Mouse (Mus musculus): ENCODE data around the gene Acbd4.

Gene Acbd4

DNA sequence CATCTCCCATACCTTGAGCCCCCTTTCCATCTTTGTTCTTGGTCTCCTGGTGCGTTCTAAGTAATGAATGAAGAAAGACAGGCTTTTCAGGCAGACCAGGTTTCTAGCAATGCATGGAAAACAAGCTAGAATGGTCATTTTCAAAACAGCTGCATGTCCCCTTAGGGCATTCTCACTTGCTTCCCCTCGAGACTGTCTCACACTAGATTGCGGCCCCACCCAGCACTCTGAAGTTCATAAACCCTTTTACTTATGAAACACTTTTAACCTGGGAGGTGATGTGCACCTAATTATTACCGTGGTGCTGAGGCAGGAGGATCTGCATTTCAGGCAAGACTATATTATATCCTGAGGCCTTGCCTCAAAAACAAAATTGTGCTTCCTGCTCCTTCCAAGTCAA is 12.3 kb downstream of the Acbd4 start:
- DNase-seq (ENCODE audit: low read depth, low spot score), result no peak

DNA sequence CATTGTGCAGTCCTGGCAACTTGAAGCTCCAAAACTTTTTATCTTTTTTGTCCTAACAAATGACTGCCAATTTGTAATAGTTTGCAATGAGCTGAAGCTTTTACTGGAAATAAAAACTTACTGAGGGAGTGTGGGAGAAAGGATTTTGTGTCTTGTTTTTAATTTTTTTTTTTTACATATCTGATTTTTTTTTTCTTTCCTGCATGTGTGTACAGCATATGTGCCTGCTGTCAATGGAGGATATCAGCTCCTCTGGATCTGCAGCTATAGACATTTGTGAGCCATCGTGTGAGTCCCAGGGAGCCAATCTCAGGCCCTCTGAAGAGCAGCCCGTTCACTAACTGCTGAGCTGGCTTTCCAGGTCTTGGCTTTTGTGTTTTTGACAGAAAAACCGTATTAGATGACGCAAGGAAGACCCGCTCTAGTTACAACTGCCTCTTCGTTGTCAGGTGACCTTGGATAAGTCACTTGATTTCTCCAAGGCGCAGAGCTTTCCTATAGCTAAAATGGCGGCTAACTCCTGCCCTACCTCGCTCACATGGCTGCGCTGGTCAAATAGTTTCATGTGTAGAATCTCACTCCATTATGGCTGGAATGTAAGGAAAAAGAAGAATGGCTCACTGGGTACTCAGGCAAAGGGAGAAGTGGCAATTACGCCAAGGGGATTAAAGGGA is 12.9 kb downstream of the Acbd4 start:
- peak; percentile 89 for DNase-seq (ENCODE audit: low read depth, low spot score)

DNA sequence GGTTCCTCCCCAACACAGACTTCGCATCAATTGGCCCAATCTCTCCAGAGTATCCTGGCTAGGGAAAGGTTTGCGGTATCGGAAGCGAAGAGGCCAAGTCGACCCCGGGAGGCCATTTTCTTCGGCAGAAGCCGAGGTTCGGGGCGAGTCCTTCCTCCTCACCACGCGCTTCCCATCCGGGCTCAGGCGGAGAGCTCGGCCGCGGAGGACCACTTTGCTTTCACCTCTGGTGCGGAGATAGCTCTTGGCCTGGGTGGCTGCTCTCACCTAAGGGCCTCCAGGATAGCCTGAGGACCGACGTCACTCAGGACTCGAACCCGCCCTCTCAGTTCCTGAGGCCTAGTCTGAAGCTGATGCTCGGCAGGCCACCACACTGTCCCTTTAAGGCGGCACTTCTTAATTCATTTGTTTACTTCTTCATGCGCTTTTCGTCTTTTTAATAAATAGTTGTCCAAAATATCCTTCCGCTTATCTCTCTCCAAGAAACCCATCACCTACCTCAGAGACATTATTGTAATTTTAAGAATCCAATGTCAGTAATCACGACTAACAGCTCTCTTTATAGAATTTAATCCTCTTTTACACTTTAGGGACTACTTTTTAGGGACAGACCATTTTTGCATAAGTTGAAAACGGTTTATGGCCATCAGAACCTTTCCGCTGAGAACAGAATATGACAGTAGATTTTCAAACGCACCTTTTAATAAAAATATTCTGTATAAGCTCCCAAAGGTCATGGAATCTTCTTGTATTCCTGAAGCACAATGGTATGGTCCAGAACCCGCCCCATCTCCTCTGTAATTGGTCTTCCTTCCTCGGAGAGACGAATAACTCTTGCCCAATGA is 13.9 kb downstream of the Acbd4 start:
- DNase-seq (ENCODE audit: low read depth, low spot score), result peak; percentile 94

DNA sequence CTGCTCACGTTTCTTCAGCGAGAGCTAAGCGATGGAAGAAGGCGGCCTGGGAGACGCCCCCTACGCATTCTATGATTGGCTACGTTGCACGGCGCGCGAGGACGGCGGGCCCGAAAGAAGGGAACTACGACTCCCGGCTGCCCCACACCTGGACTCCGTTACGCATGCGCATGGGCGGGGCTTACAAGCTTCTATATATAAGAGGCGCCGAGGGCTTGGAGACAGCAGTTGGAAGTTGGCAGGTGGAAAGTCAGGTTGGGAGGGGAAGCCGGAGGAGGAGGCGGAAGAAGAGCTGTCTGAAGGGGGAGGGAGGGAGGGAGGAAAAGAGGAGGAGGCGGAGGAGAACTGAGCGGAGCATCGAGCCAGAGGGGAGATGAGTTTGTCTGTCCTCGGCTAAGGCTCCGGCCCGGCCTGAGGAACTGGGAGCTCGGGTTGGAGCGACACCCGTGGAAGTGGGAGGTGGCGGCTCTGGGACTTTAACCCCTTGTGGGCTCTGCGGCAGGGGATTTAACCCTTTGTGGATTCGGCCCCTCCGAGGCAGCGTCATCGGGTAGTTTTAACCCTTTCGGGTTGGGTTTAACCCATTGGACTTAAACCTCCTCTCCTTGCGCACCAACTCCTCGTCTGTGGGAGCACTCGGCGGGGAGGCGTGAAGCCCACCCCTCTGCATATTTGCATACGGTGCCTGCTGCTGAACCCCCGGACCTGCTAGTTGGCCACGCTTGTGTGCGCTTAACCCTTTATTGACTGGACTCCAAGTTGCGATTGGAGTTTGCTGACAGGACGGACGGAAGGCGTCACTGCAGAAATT is 14.7 kb downstream of the Acbd4 start, which contains the start of gene Hexim1:
TSS of gene Hexim1 (plus strand) at position 224 of the 811 bp plus-strand sequence.
- peak; percentile 100 for DNase-seq (ENCODE audit: low read depth, low spot score)

DNA sequence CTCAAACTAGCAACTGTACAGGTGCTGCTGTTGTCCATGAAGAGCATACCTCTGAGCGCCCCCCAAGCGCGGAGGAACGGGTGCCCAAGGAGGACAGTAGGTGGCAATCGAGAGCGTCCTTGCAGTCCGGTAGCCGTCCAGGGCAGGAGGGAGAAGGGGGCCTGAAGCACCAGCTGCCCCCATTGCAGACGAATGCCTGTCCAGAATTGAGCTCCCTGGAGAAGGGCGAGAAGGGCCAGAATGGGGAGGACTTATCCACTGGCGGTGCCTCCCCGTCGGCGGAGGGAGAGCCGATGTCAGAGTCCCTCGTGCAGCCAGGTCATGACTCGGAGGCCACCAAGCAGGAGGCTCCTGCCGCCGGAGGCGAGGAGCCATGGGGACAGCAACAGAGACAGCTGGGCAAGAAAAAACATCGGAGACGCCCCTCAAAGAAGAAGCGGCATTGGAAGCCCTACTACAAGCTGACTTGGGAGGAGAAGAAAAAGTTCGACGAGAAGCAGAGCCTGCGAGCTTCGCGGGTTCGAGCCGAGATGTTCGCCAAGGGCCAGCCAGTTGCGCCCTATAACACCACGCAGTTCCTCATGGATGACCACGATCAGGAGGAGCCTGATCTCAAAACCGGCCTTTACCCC is 15.6 kb downstream of the Acbd4 start:
- DNase-seq (ENCODE audit: low read depth, low spot score), result no peak

DNA sequence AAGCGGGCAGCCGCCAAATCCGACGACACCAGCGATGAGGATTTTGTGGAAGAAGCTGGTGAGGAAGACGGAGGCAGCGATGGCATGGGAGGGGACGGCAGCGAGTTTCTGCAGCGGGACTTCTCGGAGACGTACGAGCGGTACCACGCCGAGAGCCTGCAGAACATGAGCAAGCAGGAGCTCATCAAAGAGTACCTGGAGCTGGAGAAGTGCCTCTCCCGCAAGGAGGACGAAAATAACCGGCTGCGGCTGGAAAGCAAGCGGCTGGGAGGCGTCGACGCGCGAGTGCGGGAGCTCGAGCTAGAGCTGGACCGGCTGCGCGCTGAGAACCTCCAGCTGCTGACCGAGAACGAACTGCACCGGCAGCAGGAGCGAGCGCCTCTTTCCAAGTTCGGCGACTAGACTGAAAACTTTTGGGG is 16.1 kb downstream of the Acbd4 start:
- DNase-seq (ENCODE audit: low read depth, low spot score), result no peak

DNA sequence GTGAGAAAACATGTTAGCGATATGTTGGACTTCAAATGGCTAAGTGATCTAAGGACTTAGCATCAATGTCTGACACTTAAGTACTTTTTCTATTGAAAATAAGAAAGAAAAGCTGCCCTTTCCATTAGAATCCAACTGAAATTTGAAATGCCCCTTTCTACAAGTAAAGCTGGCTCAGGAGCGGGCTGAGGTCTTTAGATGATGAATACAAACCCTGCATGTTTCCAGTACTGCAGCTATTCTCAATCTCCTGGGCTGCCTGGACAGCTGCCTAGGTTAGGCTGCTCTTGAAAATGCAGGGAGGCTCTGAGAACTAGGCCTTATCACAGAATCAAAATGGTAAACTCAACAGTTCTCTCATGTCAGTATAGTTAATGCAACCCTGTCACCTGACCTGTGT is 17.4 kb downstream of the Acbd4 start:
- no peak for DNase-seq (ENCODE audit: low read depth, low spot score)

DNA sequence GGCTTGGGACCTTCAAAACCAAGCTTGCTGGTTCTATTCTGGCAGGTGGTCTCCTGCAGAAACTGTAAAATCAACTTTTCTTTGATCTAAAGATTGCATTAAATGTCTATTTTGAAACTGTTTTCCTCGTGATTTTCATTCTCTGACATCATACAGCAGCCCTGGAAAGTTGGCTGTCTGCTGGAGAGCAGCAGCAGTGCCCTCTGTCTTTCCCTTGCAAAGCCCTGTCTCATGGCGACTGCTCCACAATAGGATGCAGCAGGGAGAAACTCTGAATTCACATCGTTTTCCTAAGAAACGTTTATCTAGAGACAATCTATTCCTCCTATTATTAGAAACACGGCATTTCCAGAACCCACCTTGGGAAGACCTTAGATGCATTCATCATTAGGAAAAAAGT is 18.1 kb downstream of the Acbd4 start:
- no peak for DNase-seq (ENCODE audit: low read depth, low spot score)

DNA sequence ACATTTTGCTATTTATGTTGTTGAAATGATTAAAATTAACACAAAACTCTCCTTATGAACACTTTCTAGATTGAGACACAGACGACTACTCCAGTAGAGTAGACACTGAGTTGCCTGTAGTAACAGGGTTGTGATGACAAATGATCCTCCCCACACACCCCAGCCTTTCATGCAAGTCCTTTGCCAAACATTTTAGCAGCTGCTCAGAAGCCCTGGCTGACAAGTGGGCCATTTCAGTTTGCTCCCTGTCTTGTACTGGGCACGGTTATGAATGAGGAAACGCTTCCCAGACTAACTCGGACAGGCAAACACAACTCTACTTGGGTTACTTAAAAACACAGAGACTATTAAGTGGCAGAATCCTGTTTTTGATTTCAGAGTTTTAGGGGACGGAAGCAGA is 18.8 kb downstream of the Acbd4 start:
- DNase-seq (ENCODE audit: low read depth, low spot score), result no peak

DNA sequence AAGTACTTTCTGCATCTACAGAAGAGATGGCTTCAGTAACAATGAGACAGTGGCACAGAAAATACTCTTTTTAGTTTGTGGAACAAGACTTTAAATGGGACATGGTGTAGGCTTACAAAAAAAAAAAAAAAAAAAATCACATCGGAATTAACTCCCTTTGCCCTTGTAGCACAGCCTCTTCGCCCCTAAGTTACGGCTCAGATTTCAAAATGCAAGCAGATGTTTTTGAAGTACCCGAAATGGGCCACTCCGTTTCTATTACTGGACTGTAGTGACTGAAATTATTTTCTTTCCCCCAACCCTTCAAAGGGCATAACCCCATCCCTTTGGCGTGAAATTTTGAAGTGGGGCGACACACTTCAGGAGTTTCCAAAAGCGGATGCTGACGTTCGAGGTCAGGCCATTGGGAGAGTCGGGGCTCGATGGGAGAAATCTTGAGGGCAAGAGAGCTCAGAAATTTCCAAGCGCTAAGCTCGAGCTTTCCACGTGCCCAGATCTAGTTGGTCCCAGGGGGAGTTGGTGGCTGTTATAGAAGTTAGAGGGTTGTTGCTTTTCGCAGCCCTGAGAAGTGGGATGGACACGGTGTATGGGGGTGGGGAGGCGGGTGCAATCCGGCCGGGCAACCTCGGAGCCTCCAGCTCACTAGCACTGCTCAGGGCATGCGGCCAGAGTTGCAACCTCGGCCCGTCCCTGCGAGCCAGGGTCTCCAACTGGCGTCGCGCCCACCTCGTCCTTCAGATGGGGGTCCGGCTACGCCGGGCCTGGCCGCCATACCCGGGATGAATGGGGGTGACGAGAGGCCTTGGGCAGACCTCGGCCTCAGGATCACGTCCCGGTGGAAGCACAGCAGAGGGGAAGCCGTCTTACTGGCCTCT is 30.5 kb downstream of the Acbd4 start, which contains the start of gene Hexim2:
TSS of gene Hexim2 (plus strand) at position 729 of the 875 bp plus-strand sequence.
- DNase-seq (ENCODE audit: low read depth, low spot score), result peak; percentile 55

DNA sequence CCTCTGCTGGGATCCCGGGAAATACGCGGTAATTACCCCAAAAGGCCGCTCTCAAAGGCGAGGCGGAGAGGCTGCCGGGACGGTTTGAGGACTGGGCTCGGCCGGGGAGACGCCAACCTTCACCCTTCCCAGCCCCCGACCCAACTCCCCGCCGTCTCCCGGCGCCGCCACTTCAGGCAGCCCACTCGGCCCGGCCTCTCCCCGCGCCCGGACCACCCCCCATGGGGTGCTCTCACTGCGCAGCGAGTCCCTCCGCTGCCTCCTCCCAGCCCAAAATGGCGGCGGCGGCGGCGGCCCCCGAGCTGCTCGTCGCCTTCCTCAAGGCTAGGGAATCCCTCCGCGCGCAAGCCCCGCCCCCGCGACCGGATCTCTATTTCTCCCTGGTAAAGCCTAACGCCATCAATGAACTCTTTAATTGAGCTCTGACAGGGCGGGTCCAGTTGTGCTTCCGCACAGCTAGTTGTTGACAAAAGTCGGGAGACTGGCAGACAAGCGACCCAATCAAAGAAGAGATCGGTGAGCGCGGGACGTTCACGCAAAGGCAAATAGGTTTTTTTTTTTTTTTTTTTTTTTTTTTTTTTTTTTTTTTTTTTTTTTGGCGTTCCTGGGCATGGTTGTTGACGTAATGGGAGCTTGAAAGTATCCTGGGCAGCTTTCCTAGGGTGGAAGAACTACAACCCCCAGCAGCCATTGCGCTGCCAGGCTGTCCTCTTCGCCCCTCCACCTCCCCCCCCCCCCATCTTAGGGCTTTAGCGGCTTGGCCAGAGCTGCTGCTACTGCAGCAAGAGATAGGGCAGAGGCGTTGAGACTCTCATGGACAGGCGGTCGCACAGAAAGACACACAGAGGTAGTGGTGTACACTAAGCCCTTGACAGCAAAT is 31.3 kb downstream of the Acbd4 start:
- peak; percentile 100 for DNase-seq (ENCODE audit: low read depth, low spot score)

DNA sequence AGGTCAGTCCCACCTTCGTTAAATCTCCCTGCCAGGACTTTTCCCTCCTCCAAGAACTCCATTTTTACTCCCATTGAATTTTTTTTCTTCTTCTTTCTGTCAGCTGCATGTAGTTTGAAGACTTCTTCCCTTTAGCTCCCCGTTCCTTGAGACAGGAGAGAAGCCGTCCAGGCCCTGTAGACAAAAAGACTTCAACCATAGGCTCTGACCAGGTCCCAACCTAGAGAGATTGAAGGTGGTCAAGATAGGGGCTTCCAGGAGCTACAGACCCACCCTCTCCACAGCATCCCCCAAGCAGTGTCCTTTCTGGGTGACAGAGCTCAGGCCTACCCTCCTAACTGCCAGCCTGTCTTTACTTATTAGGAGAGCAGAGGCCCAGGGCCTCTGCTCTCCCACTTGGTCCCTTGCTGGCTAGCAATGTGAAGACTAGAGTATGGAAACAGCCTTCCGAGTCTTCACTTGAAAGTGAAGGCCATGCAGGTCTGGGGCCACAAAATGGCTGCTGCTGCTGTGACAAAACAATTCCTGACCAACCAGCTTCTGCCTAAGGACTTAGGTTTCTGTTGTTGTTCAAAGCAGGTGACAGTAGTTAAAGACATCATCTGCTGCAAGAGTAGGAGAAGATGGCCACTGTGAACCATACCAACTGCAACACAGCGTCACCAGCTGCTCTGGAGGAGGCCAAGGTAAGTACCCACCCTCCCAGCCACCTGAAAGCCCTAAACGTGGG is 32.1 kb downstream of the Acbd4 start:
- DNase-seq (ENCODE audit: low read depth, low spot score), result no peak

DNA sequence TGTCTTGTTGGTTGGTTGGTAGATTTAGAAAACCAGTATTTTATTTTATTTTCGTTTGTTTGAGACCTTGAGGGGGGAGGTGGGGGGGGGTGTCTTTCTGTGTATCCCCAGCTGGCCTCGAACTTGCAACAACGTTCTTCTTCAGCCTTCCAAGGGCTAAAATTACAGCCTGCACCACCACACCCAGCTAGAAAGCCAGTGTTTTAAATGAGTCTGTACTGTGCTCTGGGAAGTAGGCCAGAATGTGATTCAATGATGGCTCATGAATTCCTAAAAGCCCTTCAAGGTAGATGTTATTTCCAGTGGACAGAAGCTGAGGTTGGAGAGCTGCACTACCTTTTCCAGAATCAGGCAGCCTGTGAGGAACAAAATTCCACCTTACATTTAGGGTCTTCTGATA is 32.7 kb downstream of the Acbd4 start:
- no peak for DNase-seq (ENCODE audit: low read depth, low spot score)

DNA sequence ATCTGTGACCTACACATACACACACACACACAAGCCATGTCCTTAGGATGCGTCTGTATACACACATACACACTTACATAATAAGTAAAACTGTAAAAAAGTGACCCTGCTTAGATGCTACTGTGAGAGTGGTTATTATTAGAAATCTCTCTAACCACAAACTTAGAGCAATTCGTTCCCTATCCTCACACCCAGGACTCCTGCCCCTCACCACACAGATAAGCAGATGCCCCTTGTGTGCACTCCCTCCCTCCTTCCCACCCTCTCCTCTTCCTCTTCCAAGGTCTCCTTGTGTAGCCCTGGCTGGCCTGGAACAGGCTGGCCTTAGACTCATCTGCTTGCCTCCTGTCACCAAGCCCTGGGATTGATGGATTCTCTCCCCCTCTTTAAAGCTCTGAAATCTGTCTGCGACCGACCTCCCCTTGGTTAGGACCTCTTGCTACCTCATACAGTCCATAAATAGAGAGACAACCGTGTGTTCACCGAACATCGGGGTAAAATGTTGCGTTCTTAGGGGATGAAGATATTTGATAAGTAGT is 34.6 kb downstream of the Acbd4 start:
- no peak for DNase-seq (ENCODE audit: low read depth, low spot score)

DNA sequence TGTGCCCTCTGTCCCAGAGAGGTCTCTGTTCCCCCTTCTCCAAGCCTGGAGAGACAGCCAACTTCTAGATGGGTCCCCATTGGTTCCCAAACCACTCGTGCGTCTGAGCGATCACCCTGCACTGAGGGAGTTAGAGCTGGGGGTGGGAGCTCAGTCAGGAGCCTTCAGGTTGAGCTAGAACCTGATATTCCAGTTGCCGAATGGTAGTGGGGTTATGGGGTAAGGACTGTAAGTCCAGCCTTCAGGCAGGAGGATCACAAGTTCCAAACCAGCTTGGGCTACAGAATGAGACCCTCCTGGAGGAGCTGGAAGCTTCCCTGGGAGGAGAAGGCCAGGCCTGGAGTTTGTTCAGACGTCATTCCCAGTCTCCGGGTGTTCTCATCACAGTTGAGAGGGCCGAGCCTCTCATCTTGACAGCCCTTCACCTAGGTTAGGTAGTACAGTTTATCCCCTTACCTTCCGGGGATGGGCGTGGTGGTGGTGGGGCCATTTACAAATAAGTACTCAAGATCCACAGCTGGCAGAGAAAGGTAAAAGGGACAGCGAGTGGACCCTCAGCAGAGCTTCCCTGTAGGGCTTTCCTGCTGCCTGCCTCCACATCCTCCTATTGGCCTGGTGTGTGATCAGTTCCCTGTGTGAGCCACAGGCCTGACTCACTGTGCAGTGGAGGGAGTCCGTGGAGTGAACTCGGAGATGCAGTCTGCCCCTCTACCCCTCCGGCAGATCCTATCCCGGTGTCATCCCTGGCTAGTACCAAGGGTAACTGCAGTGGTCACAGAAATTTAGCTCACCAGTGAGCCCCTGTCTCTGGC is 38.7 kb downstream of the Acbd4 start:
- no peak for DNase-seq (ENCODE audit: low read depth, low spot score)

DNA sequence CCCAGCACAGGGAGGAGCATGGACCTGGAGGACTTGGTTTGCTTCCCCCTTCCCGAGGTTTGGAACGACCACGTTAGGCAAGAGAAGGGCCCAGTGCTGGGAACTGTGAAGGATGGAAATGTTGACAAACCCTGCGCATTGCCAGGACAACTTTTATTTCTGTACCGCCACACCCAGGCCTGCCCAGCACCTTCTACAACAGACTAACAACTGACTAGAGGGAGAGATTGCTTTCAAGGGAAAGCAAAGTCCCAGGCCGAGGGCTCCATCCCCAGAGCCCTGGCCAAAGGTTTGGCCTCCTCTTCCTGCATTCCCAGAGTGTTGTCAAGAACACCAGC is 39.2 kb downstream of the Acbd4 start:
- DNase-seq (ENCODE audit: low read depth, low spot score), result no peak

DNA sequence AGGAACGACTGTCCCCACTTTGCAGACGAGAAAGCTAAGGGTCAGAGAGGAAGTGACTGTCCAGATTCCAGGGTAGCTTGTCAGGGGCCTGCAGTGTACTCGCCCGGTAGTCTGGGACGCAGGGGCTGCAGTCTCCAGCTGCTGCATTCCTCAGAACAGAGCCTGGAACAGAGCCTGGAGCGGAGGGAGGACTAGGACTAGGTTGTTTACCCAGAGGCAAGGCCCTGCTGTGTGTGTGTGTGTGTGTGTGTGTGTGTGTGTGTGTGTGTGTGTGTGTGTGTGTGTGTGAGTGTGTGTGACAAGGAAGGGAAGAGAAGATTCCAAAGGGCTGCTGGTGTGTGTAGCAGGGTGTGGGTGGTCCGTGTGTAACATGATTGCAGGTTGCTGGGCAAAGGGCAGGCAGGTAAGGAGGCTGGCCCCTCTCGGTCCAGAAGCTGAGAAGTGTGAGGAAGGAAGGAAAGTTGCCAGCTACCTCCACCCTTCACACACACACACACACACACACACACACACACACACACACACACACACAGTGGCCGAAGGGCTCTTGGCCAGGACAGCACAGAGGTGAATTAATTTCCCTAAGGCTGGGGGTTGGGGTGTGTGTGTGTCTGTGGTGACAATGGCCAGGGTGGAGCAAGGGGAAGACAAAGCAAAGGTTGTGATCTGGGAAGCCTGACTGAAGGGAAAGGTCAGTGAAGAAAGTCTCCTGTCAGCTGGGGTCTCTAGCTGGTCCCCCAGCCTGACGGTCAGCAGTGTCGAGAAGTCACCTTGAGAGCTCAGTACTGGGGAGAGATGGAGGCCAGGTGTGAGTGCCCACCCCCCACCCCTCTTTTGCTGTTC is 39.8 kb downstream of the Acbd4 start:
- no peak for DNase-seq (ENCODE audit: low read depth, low spot score)

All from R1 (cell line).